Mouse (Mus musculus) forebrain, embryonic 12.5 days (tissue): ENCODE measurements around the gene Fbxw4. TPM values are rescaled to one million over a fixed set of nuclear protein-coding genes. Genes with fewer than 3 reads are reported as not detected.

Source experiments
- ATAC-seq: fragments of 200-750 bp; cut with Nextera tagmentation; 2 replicates; pipeline ENCODE4 v1.8.0; 2017; ENCODE audit warnings: moderate TSS enrichment; ENCODE audit not compliant: low FRiP score
- H3K27ac ChIP-seq: fragments of 300-500 bp; sonication (generic); 2 replicates; pipeline ENCODE4 v1.5.1; 2016; ENCODE audit warnings: mild to moderate bottlenecking
- H3K27me3 ChIP-seq: fragments of 300-500 bp; sonication (generic); 2 replicates; pipeline ENCODE4 v1.6.1; 2016; ENCODE audit warnings: mild to moderate bottlenecking
- H3K36me3 ChIP-seq: fragments of 300-500 bp; sonication (generic); replicated peaks from 2 replicates; pipeline ENCODE4 v1.6.1; 2016; ENCODE audit warnings: mild to moderate bottlenecking
- H3K4me1 ChIP-seq: fragments of 300-500 bp; sonication (generic); 2 replicates; pipeline ENCODE4 v1.6.1; 2016
- H3K4me2 ChIP-seq: fragments of 300-500 bp; sonication (generic); 2 replicates; pipeline ENCODE4 v1.6.1; 2016; ENCODE audit warnings: mild to moderate bottlenecking, moderate library complexity
- H3K4me3 ChIP-seq: fragments of 300-500 bp; sonication (generic); replicated peaks from 2 replicates; pipeline ENCODE4 v1.5.1; 2016; ENCODE audit warnings: mild to moderate bottlenecking
- H3K9ac ChIP-seq: fragments of 300-500 bp; sonication (generic); 2 replicates; pipeline ENCODE4 v1.6.1; 2016; ENCODE audit warnings: mild to moderate bottlenecking
- H3K9me3 ChIP-seq: fragments of 300-500 bp; sonication (generic); 2 replicates; pipeline ENCODE4 v1.6.1; 2016
- WGBS: fragments of 180-500 bp; shearing (Covaris S2); methylation state at CpG from one replicate; pipeline ENCODE4 v1.1.7; 2016; 5-methylcytosine and 5-hydroxymethylcytosine counted together
- polyA plus RNA-seq: library from polyadenylated mRNA; unstranded; fragments of >200 nt; fragmentation: Nextera tagmentation; extraction: Ambion mirVana; gene quantifications from 2 replicates; pipeline ENCODE4 v1.2.1, GENCODE M21; 2016

The Fbxw4 gene
- polyA plus RNA-seq, 1 experiment from 2014 or later, result 4.6 TPM

GRCm38 (mm10) chr19:45584856-45585620 is 75.1 kb downstream of the Fbxw4 start:
- peaks cover 4% of the 10 kb centered on the region; the same call in 1 of the 2 replicates for H3K9me3 ChIP-seq
- H3K27ac ChIP-seq, result no peak overlapping the region
- H3K4me2 ChIP-seq, result no peak overlapping the region
- H3K4me1 ChIP-seq, result peaks cover 23% of the 10 kb centered on the region
- WGBS, result 63% methylated on average over 9 of the region's 9 CpGs
- no peak overlapping the region for H3K4me3 ChIP-seq
- H3K9ac ChIP-seq, result no peak overlapping the region
- H3K36me3 ChIP-seq, result no peaks in the 10 kb centered on the region
- peaks cover 91% of the 10 kb centered on the region for H3K27me3 ChIP-seq
- no peak for ATAC-seq

- H3K4me2 ChIP-seq, result no peak overlapping the region
- H3K9ac ChIP-seq, result no peak overlapping the region
- peaks cover 94% of the 10 kb centered on the region for H3K27me3 ChIP-seq
- no peak for ATAC-seq
- peaks cover 4% of the 10 kb centered on the region; the same call in 1 of the 2 replicates for H3K9me3 ChIP-seq
- H3K27ac ChIP-seq, result no peak overlapping the region
- H3K4me3 ChIP-seq, result no peak overlapping the region
- H3K36me3 ChIP-seq, result peaks cover 12% of the 10 kb centered on the region
- 90% methylated on average over 6 of the region's 6 CpGs for WGBS
- H3K4me1 ChIP-seq, result peaks cover 30% of the 10 kb centered on the region
These were observed 77.0 kb downstream of the Fbxw4 start for GRCm38 (mm10) chr19:45583136-45583535.

- Histone ChIP-seq H3K36me3 (peaks cover 18% of the 10 kb centered on the region), H3K27me3 (peaks cover 93% of the 10 kb centered on the region), H3K9me3 (peaks cover 4% of the 10 kb centered on the region; the same call in 1 of the 2 replicates), H3K4me2 (no peak overlapping the region), H3K9ac (no peak overlapping the region), H3K27ac (peak overlapping the region; percentile 3; the same call in 1 of the 2 replicates), H3K4me3 (no peak overlapping the region), H3K4me1 (peaks cover 30% of the 10 kb centered on the region)
- ATAC-seq, result no peak
- 8% methylated on average over 8 of the region's 8 CpGs for WGBS
These were observed 78.0 kb downstream of the Fbxw4 start for GRCm38 (mm10) chr19:45582161-45582560.

GRCm38 (mm10) chr19:45581257-45581656 is 78.9 kb downstream of the Fbxw4 start:
- H3K27me3 ChIP-seq, result peaks cover 93% of the 10 kb centered on the region
- no peak for ATAC-seq
- H3K9ac ChIP-seq, result no peak overlapping the region
- H3K36me3 ChIP-seq, result peaks cover 22% of the 10 kb centered on the region
- no peak overlapping the region for H3K4me2 ChIP-seq
- H3K9me3 ChIP-seq, result peaks cover 4% of the 10 kb centered on the region; the same call in 1 of the 2 replicates
- H3K4me1 ChIP-seq, result peaks cover 27% of the 10 kb centered on the region
- no peak overlapping the region for H3K27ac ChIP-seq
- H3K4me3 ChIP-seq, result no peak overlapping the region
- 70% methylated on average over 3 of the region's 3 CpGs for WGBS

- Histone ChIP-seq H3K4me2 (no peak overlapping the region), H3K27me3 (peaks cover 93% of the 10 kb centered on the region), H3K4me1 (peaks cover 38% of the 10 kb centered on the region), H3K4me3 (no peak overlapping the region), H3K36me3 (peaks cover 22% of the 10 kb centered on the region), H3K9ac (no peak overlapping the region), H3K27ac (0 out of 2 replicates have a peak overlapping the region, but pooled peaks have one; percentile 19), H3K9me3 (peaks cover 4% of the 10 kb centered on the region; the same call in 1 of the 2 replicates)
- WGBS, result 32% methylated on average over 12 of the region's 12 CpGs
- ATAC-seq, result no peak
These were observed 79.9 kb downstream of the Fbxw4 start for GRCm38 (mm10) chr19:45580235-45580634.

GRCm38 (mm10) chr19:45579416-45579815 is 80.7 kb downstream of the Fbxw4 start:
- H3K4me2 ChIP-seq, result no peak overlapping the region
- peaks cover 93% of the 10 kb centered on the region for H3K27me3 ChIP-seq
- peaks cover 4% of the 10 kb centered on the region; the same call in 1 of the 2 replicates for H3K9me3 ChIP-seq
- H3K4me1 ChIP-seq, result peaks cover 38% of the 10 kb centered on the region
- H3K4me3 ChIP-seq, result no peak overlapping the region
- no peak for ATAC-seq
- H3K27ac ChIP-seq, result no peak overlapping the region
- H3K36me3 ChIP-seq, result peaks cover 26% of the 10 kb centered on the region
- WGBS, result 87% methylated on average over 7 of the region's 7 CpGs
- H3K9ac ChIP-seq, result no peak overlapping the region

GRCm38 (mm10) chr19:45578976-45579375 is 81.1 kb downstream of the Fbxw4 start:
- 86% methylated on average over 12 of the region's 12 CpGs for WGBS
- Histone ChIP-seq H3K4me3 (no peak overlapping the region), H3K9me3 (peaks cover 4% of the 10 kb centered on the region; the same call in 1 of the 2 replicates), H3K27me3 (peaks cover 89% of the 10 kb centered on the region), H3K9ac (no peak overlapping the region), H3K27ac (no peak overlapping the region), H3K4me1 (peaks cover 38% of the 10 kb centered on the region), H3K4me2 (no peak overlapping the region), H3K36me3 (peaks cover 26% of the 10 kb centered on the region)
- no peak for ATAC-seq

GRCm38 (mm10) chr19:45577141-45577750 is 82.9 kb downstream of the Fbxw4 start:
- ATAC-seq, result no peak
- Histone ChIP-seq H3K9me3 (peaks cover 4% of the 10 kb centered on the region; the same call in 1 of the 2 replicates), H3K27ac (no peak overlapping the region)

GRCm38 (mm10) chr19:45575632-45576001 is 84.5 kb downstream of the Fbxw4 start:
- H3K9me3 ChIP-seq, result no peaks in the 10 kb centered on the region
- peaks cover 81% of the 10 kb centered on the region for H3K27me3 ChIP-seq
- H3K4me2 ChIP-seq, result no peak overlapping the region
- ATAC-seq, result no peak
- H3K4me3 ChIP-seq, result no peak overlapping the region
- H3K36me3 ChIP-seq, result peaks cover 37% of the 10 kb centered on the region
- no peak overlapping the region for H3K27ac ChIP-seq
- H3K9ac ChIP-seq, result no peak overlapping the region
- WGBS, result 6% methylated on average over 8 of the region's 8 CpGs
- peaks cover 25% of the 10 kb centered on the region for H3K4me1 ChIP-seq

More at GRCm38 (mm10) chr19:45577141-45577750, 82.9 kb downstream of the Fbxw4 start:
- H3K4me1 ChIP-seq, result peaks cover 33% of the 10 kb centered on the region
- no peak overlapping the region for H3K4me3 ChIP-seq
- H3K4me2 ChIP-seq, result no peak overlapping the region
- no peak overlapping the region for H3K9ac ChIP-seq
- 87% methylated on average over 14 of the region's 14 CpGs for WGBS
- peaks cover 77% of the 10 kb centered on the region for H3K27me3 ChIP-seq
- H3K36me3 ChIP-seq, result peaks cover 32% of the 10 kb centered on the region

- peaks cover 37% of the 10 kb centered on the region for H3K36me3 ChIP-seq
- ATAC-seq, result no peak
- H3K9ac ChIP-seq, result no peak overlapping the region
- H3K27me3 ChIP-seq, result peaks cover 78% of the 10 kb centered on the region
- no peak overlapping the region for H3K4me2 ChIP-seq
- no peak overlapping the region for H3K4me3 ChIP-seq
- 55% methylated on average over 19 of the region's 19 CpGs for WGBS
- H3K27ac ChIP-seq, result no peak overlapping the region
- H3K4me1 ChIP-seq, result peaks cover 19% of the 10 kb centered on the region
- H3K9me3 ChIP-seq, result no peaks in the 10 kb centered on the region
These were observed 85.0 kb downstream of the Fbxw4 start for GRCm38 (mm10) chr19:45574941-45575631.

- Histone ChIP-seq H3K27ac (no peak overlapping the region), H3K4me1 (peaks cover 17% of the 10 kb centered on the region), H3K36me3 (peaks cover 37% of the 10 kb centered on the region), H3K9ac (no peak overlapping the region), H3K27me3 (peaks cover 78% of the 10 kb centered on the region), H3K9me3 (no peaks in the 10 kb centered on the region), H3K4me3 (no peak overlapping the region), H3K4me2 (no peak overlapping the region)
- ATAC-seq, result no peak
- WGBS, result 79% methylated on average over 7 of the region's 7 CpGs
These were observed 85.7 kb downstream of the Fbxw4 start for GRCm38 (mm10) chr19:45574339-45574898.

GRCm38 (mm10) chr19:45573861-45574267 is 86.2 kb downstream of the Fbxw4 start:
- Histone ChIP-seq H3K27me3 (peaks cover 78% of the 10 kb centered on the region), H3K4me2 (no peak overlapping the region), H3K4me3 (no peak overlapping the region), H3K9ac (no peak overlapping the region), H3K4me1 (peaks cover 16% of the 10 kb centered on the region), H3K27ac (no peak overlapping the region), H3K36me3 (peaks cover 33% of the 10 kb centered on the region), H3K9me3 (no peaks in the 10 kb centered on the region)
- 17% methylated on average over 6 of the region's 6 CpGs for WGBS
- ATAC-seq, result peak; percentile 55; the same call in 1 of the 2 replicates
